Mouse (Mus musculus) c-Kit-positive CD71-positive TER-119-positive erythroid progenitor cells, embryonic 14.5 days (primary cell): ENCODE measurements at regions not wholly inside any gene's neighbourhood (a gene's known extent, or its start where the extent isn't known, plus 50 kb on each side); places are given as distances from the start of the nearest gene placed in this dataset.

ENCODE experiments used
- DNase-seq: peaks from one replicate; pipeline ENCODE4 v3.0.0-alpha.2; 2013; ENCODE audit warnings: low spot score

GRCm38 (mm10) chr1:71830379-71830778 is 177.4 kb upstream of the Fn1 start:
- no peak for DNase-seq

- no peak for DNase-seq
Measured at GRCm38 (mm10) chr1:71824410-71824809, 171.4 kb upstream of the Fn1 start.

GRCm38 (mm10) chr1:71822123-71822522 is 169.1 kb upstream of the Fn1 start:
- DNase-seq = no peak

- no peak for DNase-seq
Measured at GRCm38 (mm10) chr1:71821099-71821498, 168.1 kb upstream of the Fn1 start.

- no peak for DNase-seq
Measured at GRCm38 (mm10) chr1:71816306-71816705, 163.3 kb upstream of the Fn1 start.

- no peak for DNase-seq
Measured at GRCm38 (mm10) chr1:71814141-71814540, 161.1 kb upstream of the Fn1 start.

GRCm38 (mm10) chr1:71812171-71812695 is 159.2 kb upstream of the Fn1 start:
- DNase-seq = no peak

GRCm38 (mm10) chr1:71811196-71811788 is 158.3 kb upstream of the Fn1 start:
- no peak for DNase-seq

- no peak for DNase-seq
Measured at GRCm38 (mm10) chr1:71808005-71808404, 155.0 kb upstream of the Fn1 start.

GRCm38 (mm10) chr1:71807586-71807985 is 154.6 kb upstream of the Fn1 start:
- DNase-seq = no peak

GRCm38 (mm10) chr1:71801283-71802066 is 148.5 kb upstream of the Fn1 start:
- DNase-seq = no peak

- no peak for DNase-seq
Measured at GRCm38 (mm10) chr1:71800581-71800980, 147.6 kb upstream of the Fn1 start.

GRCm38 (mm10) chr1:71798636-71799035 is 145.6 kb upstream of the Fn1 start:
- DNase-seq = no peak

- DNase-seq = no peak
Measured at GRCm38 (mm10) chr1:71788408-71788807, 135.4 kb upstream of the Fn1 start.

GRCm38 (mm10) chr1:71784880-71785279 is 131.9 kb upstream of the Fn1 start:
- no peak for DNase-seq

- no peak for DNase-seq
Measured at GRCm38 (mm10) chr1:71778292-71778691, 125.3 kb upstream of the Fn1 start.

- DNase-seq = no peak
Measured at GRCm38 (mm10) chr1:71775865-71776501, 123.0 kb upstream of the Fn1 start.

GRCm38 (mm10) chr1:71772526-71772925 is 119.5 kb upstream of the Fn1 start:
- DNase-seq = no peak

- DNase-seq = no peak
Measured at GRCm38 (mm10) chr1:71771798-71772197, 118.8 kb upstream of the Fn1 start.

GRCm38 (mm10) chr1:71769595-71769994 is 116.6 kb upstream of the Fn1 start:
- no peak for DNase-seq

GRCm38 (mm10) chr1:71767705-71768104 is 114.7 kb upstream of the Fn1 start:
- no peak for DNase-seq

- no peak for DNase-seq
Measured at GRCm38 (mm10) chr1:71767076-71767475, 114.1 kb upstream of the Fn1 start.

- DNase-seq = no peak
Measured at GRCm38 (mm10) chr1:71764951-71765350, 112.0 kb upstream of the Fn1 start.
